Mouse (Mus musculus): ENCODE measurements around the gene Hnrnpab. TPM values are rescaled to one million over a fixed set of nuclear protein-coding genes. Genes with fewer than 3 reads are reported as not detected.

The Hnrnpab gene
- polyA plus RNA-seq (2015; fragmentation: Nextera tagmentation; extraction: Ambion mirVana), result 421 and 434 TPM in 2 replicates

DNA sequence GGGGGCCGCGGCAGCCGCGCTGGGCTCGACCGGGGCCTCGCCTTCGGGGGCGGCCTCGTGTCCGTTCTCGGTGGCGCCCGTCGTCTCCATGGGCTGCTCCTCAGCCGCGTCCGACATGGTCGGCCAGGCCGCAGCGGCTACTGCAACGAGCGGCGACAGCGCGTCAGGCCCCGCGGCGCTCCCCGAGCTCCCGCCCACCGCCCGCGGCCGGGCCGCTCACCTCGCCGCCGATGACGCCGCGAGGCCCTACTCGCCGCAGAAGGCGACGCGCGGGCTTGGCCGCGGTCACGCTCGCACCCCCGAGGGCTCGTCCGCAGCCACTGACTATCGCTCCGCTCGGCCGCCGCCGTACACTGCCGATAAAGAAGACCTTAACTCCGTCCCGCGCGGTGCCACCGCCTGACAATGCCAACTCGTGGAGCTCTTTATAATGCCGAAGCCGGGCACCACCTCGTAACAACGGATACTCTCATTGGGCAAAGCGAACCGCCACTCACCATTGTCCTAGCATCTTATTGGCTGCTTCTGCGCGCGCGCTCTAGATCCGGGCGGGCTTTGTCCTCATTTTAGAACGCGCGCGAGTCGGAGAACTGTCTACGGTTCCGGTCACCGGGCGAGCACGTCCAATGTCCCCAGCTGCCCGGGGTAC, at the start of gene Hnrnpab:
Hnrnpab (minus strand) TSS at position 401 of the 649 bp plus-strand sequence.
- WGBS, result under 1% methylated on average over 91 of the region's 91 CpGs
- Histone ChIP-seq H3K9me3 (no peaks in the 10 kb centered on the region), H3K36me3 (peaks cover 33% of the 10 kb centered on the region), H3K4me3 (peak within 1 kb of the TSS; percentile 93), H3K27me3 (no peaks in the 10 kb centered on the region), H3K4me2 (peak within 1 kb of the TSS; percentile 98), H3K9ac (peak within 1 kb of the TSS; percentile 100), H3K27ac (replicated peaks) (peak within 1 kb of the TSS; percentile 96), H3K4me1 (replicated peaks) (peaks cover 46% of the 10 kb centered on the region)
- ATAC-seq (ENCODE audit: low read depth), result peak; percentile 96

GRCm38 (mm10) chr11:51654891-51655290, 48.2 kb upstream of the Hnrnpab start:
- H3K36me3 ChIP-seq, result no peaks in the 10 kb centered on the region
- H3K9ac ChIP-seq, result no peak overlapping the region
- H3K4me2 ChIP-seq, result no peak overlapping the region
- H3K4me1 ChIP-seq (replicated peaks), result peaks cover 24% of the 10 kb centered on the region
- 92% methylated on average over 3 of the region's 3 CpGs for WGBS
- peaks cover 8% of the 10 kb centered on the region for H3K27me3 ChIP-seq
- H3K4me3 ChIP-seq, result no peak overlapping the region
- H3K9me3 ChIP-seq, result no peaks in the 10 kb centered on the region
- no peak for ATAC-seq (ENCODE audit: low read depth)
- no peak overlapping the region for H3K27ac ChIP-seq (replicated peaks)

GRCm38 (mm10) chr11:51653736-51654135, 47.1 kb upstream of the Hnrnpab start:
- no peak for ATAC-seq (ENCODE audit: low read depth)
- H3K27me3 ChIP-seq, result peaks cover 20% of the 10 kb centered on the region
- no peak overlapping the region for H3K4me2 ChIP-seq
- no peak overlapping the region for H3K4me3 ChIP-seq
- H3K36me3 ChIP-seq, result no peaks in the 10 kb centered on the region
- H3K27ac ChIP-seq (replicated peaks), result no peak overlapping the region
- WGBS, result 87% methylated on average over 6 of the region's 6 CpGs
- peaks cover 30% of the 10 kb centered on the region for H3K4me1 ChIP-seq (replicated peaks)
- no peaks in the 10 kb centered on the region for H3K9me3 ChIP-seq
- no peak overlapping the region for H3K9ac ChIP-seq

DNA sequence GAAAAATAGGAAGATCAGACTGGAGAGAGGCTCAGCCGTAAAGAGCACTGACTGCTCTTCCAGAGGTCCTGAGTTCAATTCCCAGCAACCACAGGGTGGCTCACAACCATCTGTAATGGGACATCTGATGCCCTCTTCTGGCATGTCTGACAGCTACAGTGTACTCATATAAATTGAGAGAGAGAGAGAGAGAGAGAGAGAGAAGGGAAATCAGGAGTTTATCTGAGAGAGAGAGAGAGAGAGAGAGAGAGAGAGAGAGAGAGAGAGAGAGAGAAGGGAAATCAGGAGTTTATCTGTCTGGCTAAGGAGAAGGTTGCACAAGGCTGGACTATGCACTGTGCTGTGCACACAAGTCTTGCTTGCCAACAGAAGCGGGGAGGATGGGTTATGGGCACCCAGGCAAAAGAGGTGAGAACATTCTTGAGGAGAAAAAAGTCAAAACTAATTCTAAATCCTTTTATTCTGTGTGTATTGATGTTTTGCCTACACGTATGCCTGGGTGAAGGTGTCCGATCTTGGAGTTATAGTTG, 46.3 kb upstream of the Hnrnpab start:
- Histone ChIP-seq H3K4me2 (no peak overlapping the region), H3K9ac (no peak overlapping the region), H3K9me3 (no peaks in the 10 kb centered on the region), H3K4me3 (no peak overlapping the region), H3K27ac (replicated peaks) (no peak overlapping the region), H3K36me3 (no peaks in the 10 kb centered on the region), H3K27me3 (peaks cover 20% of the 10 kb centered on the region), H3K4me1 (replicated peaks) (peaks cover 29% of the 10 kb centered on the region)
- no peak for ATAC-seq (ENCODE audit: low read depth)
- WGBS, result 93% methylated on average over 4 of the region's 4 CpGs

DNA sequence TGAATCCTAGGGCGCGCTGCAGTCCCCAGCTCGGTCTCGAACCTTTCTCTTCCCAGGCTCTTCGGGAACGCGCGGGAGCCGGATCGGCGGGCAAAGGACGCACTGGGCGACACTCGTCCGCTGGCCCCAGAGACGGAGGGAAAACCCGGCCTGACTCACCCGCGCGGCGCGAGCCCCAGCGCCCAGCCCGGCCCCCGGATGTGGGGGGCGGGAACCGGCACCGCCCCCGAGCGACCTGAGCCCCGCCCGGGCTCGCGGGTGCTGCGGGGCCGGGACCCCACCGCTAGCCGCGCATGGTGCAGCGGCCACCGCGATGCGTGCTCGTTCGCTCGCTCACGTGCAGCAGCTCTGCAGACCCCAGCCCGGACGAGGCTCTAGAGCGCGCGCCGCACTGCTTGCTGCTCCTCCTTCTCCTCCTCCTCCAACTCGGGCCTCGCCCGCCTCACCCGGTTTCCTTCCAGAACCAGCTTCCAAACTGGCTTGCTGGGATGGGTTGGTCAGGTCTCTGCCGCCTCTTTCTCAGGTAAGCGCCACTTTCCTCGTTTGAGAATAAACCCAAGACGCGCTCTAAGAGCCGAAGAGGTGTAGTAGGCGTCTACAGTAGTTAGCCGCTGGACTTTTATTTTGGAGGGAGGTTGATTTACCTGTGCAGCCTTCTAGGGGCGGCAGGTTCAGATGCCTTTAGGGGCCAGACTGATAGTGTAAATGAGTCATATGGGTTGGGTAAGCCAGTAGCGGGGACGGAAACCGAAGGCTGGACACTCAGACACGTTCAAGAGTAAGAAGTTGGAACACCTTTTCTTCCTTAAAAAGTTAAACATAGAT, 44.3 kb upstream of the Hnrnpab start, which contains the start of the genes N4bp3 and D930048N14Rik:
N4bp3 (minus strand) TSS at position 152 of the 825 bp plus-strand sequence.
D930048N14Rik (plus strand) TSS at position 264 of the 825 bp plus-strand sequence.
- ATAC-seq (ENCODE audit: low read depth), result peak; percentile 44
- Histone ChIP-seq H3K4me2 (peak within 1 kb of the TSS; percentile 93), H3K4me1 (replicated peaks) (peaks cover 40% of the 10 kb centered on the region), H3K9ac (peak within 1 kb of the TSS; percentile 80), H3K36me3 (no peaks in the 10 kb centered on the region), H3K9me3 (no peaks in the 10 kb centered on the region), H3K4me3 (peak within 1 kb of the TSS; percentile 61), H3K27ac (replicated peaks) (0 out of 2 replicates have a peak within 1 kb of the TSS, but pooled peaks have one; percentile 38), H3K27me3 (peaks cover 20% of the 10 kb centered on the region)
- 1% methylated on average over 70 of the region's 70 CpGs for WGBS

DNA sequence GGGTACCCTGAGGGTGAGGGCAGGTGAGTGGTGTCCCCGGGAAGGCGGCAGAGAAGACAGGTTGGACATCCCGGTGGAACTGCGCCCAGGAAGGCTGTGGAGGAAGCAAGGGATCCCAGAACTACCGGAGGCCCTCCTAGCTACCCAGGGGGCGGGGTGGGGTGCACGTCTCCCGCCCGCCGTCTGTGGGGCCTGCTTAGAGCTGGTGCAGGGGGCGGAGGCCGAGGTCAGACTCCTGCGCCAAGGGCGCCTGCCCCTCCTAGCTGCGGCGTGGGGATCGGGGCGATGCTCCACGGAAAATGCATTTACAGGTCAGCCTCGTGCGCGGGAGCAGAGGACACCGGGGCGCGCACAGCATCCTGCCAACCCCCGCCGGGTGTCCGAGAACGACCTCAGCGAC, 43.6 kb upstream of the Hnrnpab start:
- peak; percentile 28; the same call in 1 of the 2 replicates for ATAC-seq (ENCODE audit: low read depth)
- H3K9ac ChIP-seq, result peak overlapping the region; percentile 80
- no peaks in the 10 kb centered on the region for H3K9me3 ChIP-seq
- peaks cover 20% of the 10 kb centered on the region for H3K27me3 ChIP-seq
- no peaks in the 10 kb centered on the region for H3K36me3 ChIP-seq
- 0 out of 2 replicates have a peak overlapping the region, but pooled peaks have one; percentile 7 for H3K27ac ChIP-seq (replicated peaks)
- peak overlapping the region; percentile 93 for H3K4me2 ChIP-seq
- under 1% methylated on average over 30 of the region's 30 CpGs for WGBS
- peak overlapping the region; percentile 61 for H3K4me3 ChIP-seq
- H3K4me1 ChIP-seq (replicated peaks), result peaks cover 43% of the 10 kb centered on the region

- H3K9me3 ChIP-seq, result no peaks in the 10 kb centered on the region
- WGBS, result 7% methylated on average over 7 of the region's 7 CpGs
- no peak for ATAC-seq (ENCODE audit: low read depth)
- H3K27ac ChIP-seq (replicated peaks), result no peak overlapping the region
- H3K4me1 ChIP-seq (replicated peaks), result peaks cover 44% of the 10 kb centered on the region
- H3K27me3 ChIP-seq, result peaks cover 20% of the 10 kb centered on the region
- H3K9ac ChIP-seq, result peak overlapping the region; percentile 80
- H3K4me2 ChIP-seq, result peak overlapping the region; percentile 93
- no peaks in the 10 kb centered on the region for H3K36me3 ChIP-seq
- H3K4me3 ChIP-seq, result peak overlapping the region; percentile 61
Observed at GRCm38 (mm10) chr11:51649889-51650199, 43.2 kb upstream of the Hnrnpab start.

DNA sequence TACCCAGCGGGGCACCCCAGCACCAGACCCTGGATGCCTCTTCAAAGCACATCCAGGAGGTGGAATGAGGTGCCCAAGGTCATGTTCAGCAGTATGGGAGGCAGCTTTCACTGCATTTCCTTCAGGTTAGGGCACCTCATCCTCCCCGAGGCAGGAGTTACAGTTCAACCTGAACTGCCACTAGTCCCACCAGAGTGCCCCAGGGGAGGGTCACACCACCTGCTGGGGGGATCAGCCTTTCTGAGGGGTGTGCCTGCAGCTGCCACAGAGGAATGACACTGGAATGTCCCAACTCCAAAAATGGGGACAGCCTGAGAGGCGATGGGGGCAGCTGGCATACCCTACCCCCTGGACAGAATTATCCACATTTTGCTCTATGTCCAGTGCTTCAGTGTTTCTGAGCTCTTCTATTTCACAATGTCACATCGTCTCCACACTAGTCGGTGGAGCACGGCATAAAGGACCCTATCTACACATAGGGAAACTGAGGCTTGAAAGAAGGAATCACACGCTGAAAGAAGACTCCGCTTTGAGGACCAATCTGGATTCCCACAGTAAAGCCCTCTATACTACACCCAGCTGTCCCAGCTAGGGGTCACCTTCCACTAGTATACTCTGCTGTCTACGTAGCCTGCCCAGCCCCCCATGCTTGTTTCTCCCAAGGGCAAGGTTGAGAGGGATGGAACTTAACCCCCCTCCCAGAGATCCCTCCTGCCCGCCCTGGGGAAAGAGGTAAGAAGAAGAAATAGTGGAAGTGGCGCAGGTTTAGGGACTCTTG, 42.7 kb upstream of the Hnrnpab start:
- Histone ChIP-seq H3K4me1 (replicated peaks) (peaks cover 44% of the 10 kb centered on the region), H3K9me3 (no peaks in the 10 kb centered on the region), H3K4me3 (peak overlapping the region; percentile 61), H3K27me3 (peaks cover 20% of the 10 kb centered on the region), H3K36me3 (0 out of 2 replicates have a peak, but pooled peaks cover 2% of the 10 kb centered on the region), H3K9ac (peak overlapping the region; percentile 80), H3K27ac (replicated peaks) (peak overlapping the region; percentile 67), H3K4me2 (peak overlapping the region; percentile 93)
- 27% methylated on average over 11 of the region's 11 CpGs for WGBS
- ATAC-seq (ENCODE audit: low read depth), result no peak

- peak overlapping the region; percentile 61 for H3K4me3 ChIP-seq
- peak overlapping the region; percentile 67 for H3K27ac ChIP-seq (replicated peaks)
- 0 out of 2 replicates have a peak overlapping the region, but pooled peaks have one; percentile 17 for H3K9ac ChIP-seq
- H3K4me1 ChIP-seq (replicated peaks), result peaks cover 50% of the 10 kb centered on the region
- ATAC-seq (ENCODE audit: low read depth), result peak; percentile 45; the same call in 1 of the 2 replicates
- peak overlapping the region; percentile 93 for H3K4me2 ChIP-seq
- H3K36me3 ChIP-seq, result 0 out of 2 replicates have a peak, but pooled peaks cover 8% of the 10 kb centered on the region
- H3K27me3 ChIP-seq, result peaks cover 20% of the 10 kb centered on the region
- no peaks in the 10 kb centered on the region for H3K9me3 ChIP-seq
- 13% methylated on average over 3 of the region's 3 CpGs for WGBS
Observed at GRCm38 (mm10) chr11:51648566-51648965, 41.9 kb upstream of the Hnrnpab start.

DNA sequence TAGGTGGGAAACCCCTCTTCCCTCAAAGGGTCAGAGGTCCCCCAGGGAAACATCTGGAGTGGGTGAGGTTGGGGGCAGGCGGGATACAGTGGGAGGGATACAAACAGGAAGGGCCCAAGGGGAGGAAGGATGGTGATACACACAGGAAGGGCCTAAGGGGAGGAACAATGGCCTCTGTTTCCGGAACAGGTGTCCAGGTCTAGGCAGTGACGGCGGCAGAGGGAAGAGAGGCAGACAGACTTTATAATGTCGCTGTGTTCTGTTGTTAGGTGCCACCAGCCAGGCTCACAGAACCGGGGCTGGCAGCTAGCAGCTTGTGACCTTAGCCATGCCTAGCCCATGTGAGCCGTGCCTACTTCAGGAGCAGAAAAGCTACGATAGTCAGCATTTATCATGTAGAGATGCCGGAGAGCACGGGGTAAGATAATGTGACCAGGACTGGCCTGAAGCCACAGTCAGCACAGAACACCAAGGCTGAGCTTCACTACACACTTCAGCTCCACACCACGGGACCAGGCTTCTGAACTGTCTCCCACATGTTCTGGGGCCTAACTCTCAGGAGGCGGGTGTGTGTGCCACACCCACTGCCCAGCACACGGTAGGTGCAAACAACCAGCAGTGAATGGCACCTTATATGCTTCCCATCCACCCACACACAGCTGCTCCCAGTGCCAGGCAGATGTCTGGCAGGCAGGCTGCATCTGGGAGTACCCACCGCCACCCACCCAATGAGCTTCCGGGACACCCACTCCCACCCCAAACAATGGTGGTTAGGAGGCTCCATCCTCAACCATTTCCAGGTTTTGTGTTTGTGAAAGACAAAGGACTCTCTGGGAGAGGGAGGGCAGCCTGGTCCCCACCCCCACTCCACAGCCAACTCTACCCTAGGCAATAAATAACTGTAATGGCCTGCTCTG, 40.4 kb upstream of the Hnrnpab start:
- Histone ChIP-seq H3K4me2 (peak overlapping the region; percentile 14; the same call in 1 of the 2 replicates), H3K27ac (replicated peaks) (peak overlapping the region; percentile 72), H3K4me3 (no peak overlapping the region), H3K36me3 (0 out of 2 replicates have a peak, but pooled peaks cover 8% of the 10 kb centered on the region), H3K9ac (no peak overlapping the region; the same call in 1 of the 2 replicates), H3K9me3 (no peaks in the 10 kb centered on the region), H3K4me1 (replicated peaks) (peaks cover 53% of the 10 kb centered on the region), H3K27me3 (peaks cover 18% of the 10 kb centered on the region)
- no peak for ATAC-seq (ENCODE audit: low read depth)
- WGBS, result 58% methylated on average over 15 of the region's 15 CpGs
